Mouse (Mus musculus) layer of hippocampus, adult 9-11 months (tissue): Measurements from ENCODE around the gene Gm5426.
"Not testable (repeated sequence)": the region's sequence is repeated elsewhere in the genome, so short reads cannot be mapped to it uniquely, and the experiment has no call there.

Source experiments
- DNase-seq: peaks from one replicate; pipeline ENCODE4 v3.0.0; 2022

The Gm5426 gene

DNA sequence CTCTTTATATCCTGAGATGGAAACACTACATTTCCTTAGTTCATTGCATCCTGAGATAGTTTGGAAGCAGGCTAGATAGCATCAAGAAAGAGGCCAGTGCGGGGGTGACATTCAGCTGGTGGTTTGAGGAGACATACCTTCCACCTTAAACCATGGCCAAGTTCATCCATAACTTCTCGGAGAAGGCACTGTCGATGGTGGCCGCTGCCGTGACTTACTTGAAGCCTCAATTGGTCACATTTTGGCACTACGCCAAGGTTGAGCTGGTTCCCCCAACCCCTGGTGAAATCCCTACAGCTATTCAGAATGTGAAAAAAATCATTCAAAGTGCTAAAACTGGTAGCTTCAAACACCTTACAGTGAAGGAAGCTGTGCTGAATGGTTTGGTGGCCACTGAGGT lies at the start of gene Gm5426:
Gene Gm5426, plus strand, starts transcription at position 153 of the 400 bp plus-strand sequence.
- not testable (repeated sequence) for DNase-seq

DNA sequence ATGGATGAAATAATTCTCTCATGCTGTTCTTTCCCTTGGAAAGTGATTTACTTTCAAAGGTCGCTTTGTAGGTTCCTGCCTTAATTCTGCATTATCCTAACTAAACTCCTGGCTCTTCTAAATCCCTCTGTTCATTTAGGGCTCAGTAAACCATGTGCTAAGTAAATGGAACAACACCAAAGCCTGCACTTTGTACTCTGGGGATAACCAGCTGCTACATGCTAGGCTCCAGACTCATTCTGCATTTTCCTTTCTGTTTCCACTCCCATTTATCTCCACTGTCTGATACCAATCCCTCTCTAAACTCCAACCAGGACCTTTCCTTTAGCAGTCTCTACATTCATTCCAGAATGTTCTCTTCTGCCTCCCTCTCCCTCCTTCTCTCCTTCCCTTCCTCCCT lies 46.7 kb upstream of the Gm5426 start:
- no peak for DNase-seq

DNA sequence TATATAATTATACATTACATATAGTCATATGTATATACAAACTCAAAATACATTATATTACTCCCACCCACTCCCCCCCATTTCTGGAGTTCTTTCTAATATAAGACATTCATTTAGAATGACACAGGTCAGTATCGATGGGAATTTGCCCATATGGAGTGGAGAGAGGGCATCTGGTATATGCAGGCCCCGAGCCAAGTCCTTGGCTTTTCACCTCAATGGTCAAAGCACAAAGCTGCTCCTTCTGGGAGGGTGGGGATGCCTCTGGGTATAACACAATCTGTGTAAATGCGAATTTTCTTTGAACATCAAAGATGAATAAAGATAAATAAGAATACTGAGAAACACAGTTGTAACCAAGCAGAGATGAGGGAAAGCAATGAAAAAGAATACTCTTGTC lies 46.0 kb upstream of the Gm5426 start:
- no peak for DNase-seq

DNA sequence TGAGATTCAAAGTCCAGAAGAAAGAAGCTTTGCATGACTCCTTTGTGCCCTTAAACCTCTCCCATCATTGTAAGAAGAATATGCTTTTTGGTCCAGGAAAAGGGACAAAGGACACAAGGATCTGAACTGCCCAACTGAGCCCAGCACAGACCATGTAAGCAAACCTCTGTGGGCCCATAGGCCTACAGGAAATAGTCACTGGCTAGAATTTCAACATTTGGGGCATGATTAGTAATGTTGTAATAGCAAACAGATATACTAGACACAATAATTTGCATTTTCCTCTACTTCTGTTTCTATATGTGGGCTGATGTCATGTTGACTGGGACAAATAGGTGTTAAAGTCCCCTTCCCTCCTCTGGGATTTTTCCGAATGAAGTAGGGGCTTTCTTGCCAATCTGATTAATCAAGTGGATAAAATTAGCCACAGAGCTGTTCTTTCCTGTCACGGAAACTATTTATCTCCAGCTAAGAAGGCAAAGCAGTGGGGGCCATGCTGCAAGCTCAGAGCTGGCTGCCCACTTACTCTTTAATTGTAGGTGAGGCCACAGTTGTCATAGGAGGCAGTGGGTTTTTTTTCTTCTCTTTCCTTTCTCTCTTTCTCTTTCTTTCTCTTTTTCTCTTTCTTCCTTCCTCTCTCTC lies 42.4 kb upstream of the Gm5426 start:
- no peak for DNase-seq

DNA sequence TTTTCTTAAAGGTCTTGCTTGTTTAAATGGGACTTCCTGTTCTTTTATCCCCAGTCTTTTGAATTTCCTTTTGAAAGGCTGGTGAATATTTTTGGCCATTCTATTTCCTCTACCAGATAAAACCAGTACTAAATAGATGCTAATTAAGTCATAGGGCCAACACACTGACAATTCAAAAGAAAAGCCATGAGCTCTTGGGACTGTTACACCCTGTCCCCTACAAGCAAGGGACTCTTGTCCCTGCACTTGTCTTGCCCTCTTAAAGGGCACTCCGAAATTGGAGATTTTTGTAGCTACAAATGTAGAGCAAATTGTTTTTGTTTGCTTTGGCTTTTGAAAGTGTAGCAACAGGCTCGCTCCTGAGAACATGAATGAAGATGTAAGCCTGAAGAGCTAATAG lies 41.8 kb upstream of the Gm5426 start:
- no peak for DNase-seq

DNA sequence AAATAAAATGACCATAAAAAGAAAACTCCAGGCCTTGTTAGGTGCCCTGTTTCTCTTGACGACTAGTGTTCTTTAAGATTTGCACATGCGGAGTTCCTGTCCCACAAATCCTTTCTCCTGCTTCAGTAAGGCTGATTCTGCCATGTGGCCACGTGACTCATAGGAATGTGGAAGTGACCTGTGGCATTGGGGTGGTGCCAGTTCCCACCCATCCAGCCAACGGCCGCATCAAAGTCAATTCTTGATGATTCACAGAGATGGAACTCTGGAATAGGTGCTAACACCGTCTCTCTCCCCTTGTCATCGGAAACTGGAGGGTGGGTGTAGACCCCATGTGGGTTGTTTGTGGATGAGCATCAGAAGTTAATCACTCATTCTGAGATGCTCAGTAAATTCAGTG lies 39.7 kb upstream of the Gm5426 start:
- DNase-seq = no peak

DNA sequence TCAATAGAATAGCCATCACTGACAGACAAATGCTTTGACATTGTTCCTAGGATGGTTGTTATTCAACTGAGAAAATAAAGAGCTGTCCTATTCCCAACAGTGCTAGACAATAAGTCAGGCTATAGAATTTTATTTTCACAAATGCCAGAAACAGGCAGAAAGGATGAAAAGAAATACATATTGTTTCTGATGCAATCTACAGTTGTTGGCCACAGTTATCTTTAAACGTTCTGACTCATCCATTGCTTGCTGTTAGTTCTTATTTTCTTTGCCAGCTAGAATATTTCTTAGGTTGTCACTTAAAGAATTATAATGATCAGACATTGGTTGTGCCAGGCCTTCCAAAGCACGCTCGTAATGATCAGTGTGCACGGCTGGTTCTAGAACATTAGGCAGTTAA lies 35.4 kb upstream of the Gm5426 start:
- DNase-seq = no peak

DNA sequence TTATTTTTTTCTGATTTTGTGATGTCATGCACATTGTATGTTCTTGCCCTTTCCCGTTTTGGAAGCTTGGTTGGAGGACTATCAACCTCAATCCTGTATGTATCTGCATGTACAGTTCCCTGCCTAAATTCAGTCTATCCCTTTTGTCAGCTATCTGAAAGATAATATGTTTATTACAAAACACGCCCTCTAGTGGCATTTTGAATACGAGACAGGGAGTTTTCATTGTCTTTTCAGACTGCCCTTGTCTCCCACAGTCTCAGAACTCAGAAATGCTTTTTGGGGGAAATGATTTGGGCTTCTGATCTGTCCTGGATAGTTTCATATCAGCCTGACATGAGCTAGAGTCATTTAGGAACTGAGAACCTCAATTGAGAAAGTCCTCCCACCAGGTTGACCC lies 32.2 kb upstream of the Gm5426 start:
- no peak for DNase-seq

DNA sequence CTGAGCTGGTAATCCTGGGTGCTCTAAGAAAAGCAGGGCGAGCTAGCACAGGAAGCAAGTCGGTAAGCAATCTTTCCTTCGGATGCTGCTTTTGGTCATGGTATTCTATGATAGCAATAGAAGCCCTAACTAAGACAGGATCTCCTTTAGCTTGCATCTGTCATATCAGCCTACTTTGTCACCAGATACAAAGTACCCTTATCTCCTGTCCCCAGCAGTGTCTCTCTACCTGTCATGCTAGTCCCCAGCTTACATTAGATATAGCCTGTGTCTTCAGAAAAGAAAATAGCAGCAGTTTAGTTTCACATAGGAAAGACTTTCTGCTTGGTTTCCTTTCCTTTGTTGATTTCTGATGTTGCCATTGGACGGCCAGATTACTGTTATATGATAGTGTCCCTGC lies 31.8 kb upstream of the Gm5426 start:
- DNase-seq = no peak

DNA sequence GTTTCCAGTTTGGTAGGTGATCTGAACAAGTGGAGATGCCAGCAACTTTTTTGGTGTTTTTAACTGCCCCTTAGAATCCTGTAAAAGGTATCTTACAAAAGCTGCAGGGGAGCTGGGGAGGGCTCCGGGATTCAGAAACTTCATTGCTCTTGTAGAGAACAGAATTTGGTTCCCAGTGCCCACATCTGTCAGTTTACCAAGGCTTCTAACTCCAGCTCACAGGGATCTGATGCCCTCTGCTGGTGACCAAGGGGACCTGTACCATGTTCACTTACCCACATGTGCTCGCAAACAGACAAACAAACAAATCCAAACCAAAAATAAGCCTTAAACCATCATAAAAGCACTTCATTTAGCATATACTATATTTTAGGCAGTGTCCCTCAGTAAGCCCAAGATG lies 31.3 kb upstream of the Gm5426 start:
- no peak for DNase-seq

DNA sequence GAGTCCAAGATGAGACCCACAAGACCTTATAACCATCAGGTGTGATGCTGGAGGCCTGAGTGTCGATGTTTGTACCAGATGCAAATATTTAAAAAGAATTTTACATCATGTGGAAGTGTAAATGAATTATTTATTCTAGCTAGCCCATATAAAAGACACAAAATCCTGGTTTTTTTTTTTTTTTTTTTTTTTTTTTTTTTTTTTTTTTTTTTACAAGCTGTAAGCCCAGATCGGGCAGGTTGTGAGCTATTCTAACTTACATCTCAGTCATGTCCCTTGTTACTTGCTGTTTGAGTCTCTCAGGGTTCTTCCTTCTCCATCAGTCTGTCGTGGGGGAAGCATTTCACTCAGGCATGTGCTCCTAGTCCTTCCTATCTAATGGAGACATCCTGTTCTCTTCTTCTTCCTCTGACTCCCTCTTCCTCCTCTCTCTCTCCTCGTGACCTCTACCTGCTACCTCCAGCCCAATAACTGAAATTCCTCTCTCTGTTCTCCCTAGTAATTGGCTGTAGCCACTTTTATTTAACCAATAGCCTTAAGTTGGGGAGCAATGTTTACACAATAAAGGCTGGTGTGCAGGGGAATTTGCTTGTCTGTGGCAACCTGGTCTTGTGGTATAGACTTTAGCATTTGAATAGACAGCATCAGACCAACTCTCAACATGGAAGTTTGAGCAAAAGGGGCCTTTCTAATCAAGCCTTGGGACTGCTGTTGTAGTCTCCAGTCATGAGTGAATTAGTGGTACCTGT lies 29.3 kb upstream of the Gm5426 start:
- no peak for DNase-seq

DNA sequence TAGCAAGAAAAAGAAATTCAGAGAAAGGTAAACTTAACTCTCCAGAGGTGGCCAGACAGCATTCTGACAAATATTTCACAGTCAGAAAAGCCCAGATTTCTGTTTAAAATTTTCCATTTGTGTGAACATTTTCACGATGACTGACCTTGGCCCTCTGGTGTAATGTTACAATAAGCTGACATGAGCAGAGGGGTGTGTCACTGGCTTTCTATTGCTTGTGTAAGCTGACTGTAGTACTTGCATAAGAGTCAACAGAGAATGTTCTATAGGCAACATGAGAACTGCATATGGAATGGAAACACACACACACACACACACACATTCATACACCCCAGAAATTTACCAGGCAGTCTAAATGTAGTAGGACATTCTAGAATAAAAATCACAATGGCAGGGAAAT lies 28.6 kb upstream of the Gm5426 start:
- no peak for DNase-seq

DNA sequence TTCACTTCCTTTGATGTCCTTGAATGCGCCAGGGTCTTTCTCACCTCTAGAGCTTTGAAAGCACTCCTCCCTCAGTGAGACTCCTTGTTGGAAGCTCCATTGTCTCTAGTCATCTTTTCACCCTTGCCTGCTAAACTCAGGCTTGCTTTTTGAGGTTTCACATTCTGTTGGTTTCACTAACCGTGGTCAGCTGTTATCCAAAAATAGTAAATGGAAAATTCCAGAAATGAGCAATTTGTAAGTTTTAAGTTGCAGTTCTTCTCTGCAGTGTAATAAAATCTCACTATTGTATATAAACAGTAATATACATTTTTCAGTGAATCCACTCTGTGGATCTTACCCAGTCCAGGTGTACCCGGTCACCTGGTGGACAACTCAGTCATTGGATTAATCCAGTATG lies 21.1 kb upstream of the Gm5426 start:
- no peak for DNase-seq

DNA sequence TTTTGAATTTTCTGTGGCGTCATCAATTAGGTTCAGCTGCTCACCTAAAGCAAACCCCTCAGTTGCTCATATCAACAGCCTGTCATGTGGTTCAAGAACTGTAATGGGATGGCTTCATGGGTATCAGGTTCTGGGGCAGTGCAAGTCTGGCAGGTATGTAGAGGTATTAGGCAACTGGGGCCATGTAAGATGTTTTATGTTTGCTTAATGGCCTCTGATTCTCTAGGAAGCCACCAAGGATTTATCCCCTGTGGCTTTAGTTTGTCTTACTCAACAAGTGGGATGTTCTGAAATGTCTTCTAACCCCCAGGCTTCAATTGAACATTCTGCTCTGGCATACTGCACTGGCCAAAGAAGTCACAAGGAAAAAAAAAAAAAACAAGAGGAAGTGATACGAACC lies 15.6 kb upstream of the Gm5426 start:
- no peak for DNase-seq

DNA sequence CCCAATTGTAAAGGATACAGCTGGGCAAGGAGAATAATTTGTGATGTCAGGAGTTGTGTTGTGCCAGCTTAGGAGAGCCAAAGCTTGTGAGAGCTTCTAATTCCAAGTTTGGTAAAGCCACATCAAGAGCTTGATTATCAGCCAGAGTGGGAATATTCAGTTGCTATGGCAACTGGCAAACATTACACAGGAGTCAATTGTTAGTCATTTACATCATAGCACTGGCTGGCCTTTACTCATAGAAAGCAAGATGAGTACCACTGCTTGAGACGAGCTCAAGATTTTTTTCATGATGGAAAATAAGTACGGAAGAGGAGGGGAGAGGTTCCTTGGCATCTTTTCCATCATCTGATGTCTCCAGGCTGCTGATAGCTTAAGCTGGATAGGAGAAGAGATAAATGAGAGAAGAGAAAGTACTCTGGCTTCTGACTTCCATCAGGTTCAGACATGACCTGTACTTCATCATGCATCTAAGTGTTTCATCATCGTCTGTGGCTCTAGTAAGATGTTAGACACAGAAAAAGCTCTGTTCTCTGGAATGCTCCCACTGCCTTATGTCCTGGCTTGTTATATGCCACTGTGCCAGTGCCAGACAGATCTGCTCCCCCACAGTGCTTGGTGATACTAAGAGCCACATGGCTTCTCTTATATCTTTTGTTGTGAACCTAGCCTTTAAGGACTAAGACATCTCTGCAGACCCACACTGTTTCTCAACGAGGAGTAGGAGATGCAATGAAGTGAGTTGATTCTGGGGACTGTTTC lies 15.0 kb upstream of the Gm5426 start:
- DNase-seq = peak; percentile 62

DNA sequence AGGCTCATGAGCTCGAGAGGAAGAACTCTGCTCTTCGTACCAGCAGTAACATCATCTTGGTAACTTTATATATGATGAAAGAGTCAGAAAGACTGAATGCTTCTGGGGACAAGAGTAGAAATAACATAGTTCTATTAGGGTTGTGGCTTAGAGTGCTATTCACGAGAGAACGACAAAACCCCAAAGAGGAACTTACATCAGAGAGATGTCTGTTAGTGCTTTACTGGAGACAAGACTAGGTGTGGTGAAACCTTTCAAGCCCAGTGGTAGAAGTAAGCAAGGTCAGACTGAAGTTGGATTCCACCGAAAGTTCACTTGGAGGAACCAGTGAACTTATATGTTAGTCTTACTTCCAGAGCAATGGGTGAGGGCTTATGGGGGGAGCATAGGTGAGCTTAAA lies 12.5 kb upstream of the Gm5426 start:
- no peak for DNase-seq

DNA sequence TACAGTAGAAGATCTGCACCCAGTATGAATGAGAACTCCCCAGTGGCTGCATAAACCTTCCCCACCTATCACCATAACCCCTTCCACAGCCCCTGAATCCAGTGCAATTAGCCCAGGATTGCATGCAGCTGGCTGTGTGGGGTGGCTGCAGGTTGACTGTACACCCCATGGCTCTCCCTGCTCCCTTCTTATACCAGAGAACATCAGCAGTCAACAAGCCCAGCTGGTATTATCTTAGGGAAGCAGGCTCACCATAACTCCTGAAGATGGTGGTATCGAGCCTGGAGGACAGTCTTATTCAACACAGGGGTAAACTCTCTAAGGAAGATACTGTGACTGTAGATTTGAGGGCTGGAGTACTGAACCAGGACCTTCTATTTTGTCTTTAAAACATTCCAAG lies 12.1 kb upstream of the Gm5426 start:
- no peak for DNase-seq

DNA sequence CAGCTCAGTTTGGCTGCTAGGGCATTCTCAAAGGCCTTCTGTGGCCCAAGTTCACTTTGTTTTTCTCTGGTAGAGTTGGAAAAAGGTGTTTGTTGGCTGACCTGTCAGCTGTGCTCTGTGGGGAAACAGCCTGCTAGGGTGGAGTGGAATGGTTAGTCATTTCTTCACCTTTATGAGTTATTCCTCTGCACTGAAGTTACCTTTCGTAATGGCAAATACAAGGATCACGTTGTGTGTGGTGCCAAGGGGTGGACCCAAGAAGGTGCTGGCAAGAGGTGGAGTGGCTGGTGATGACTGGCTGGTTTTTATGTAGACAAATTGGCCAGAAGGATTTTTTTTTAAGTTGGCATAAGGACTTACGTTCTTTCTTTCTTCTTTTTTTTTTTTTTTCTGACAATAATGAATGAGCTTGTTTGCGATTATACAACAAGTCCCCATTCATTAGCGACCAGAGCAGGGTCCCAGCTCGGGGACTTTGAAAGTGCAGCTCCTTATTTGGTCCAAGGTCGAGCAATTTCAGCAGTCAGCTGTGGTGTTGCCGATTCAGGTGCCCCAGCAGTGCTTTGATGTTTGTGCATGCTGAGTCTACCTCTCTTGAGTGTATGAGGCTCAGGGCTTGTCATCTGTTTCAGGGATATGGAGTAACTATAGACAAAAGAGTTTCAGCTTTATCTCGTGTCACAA lies 10.5 kb upstream of the Gm5426 start:
- DNase-seq = peak; percentile 51

DNA sequence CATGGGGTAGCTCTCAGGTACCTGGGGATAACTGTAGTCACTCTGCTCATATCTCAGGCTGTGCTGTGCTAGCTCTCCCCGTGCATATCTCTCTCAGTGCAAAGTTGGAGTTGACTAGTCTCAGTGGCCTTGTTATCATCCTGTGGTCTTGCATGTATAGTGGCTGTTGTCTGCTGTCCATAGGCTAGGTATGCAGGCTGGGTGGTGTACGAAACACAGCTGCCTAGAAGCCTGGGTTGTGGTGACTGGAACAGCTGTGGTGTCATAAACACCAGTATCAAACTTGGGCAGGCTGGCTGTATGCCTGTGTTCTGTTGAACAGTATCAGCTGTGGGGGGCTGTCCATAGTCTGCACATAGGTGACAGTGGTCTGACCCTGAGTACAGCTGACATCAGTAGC lies 7.2 kb upstream of the Gm5426 start:
- no peak for DNase-seq

DNA sequence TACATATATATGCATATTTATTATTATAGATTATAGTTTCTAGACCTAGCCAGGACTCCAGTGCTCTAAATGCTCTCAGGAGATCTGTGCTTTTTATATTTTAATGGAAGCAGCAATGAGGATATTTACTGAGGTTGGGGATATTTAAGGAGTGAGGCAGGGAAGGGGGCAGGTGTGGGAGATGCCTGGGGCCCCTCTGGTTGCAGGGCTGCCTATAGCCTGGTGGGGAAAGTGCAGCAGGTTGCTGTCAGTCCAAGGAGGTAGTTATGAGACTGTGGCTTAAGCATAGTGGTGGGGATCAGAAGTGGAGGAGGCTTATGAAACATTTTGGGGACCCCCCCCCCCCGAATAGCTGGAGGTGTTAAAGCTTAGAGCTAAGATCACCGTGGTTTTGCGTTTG lies 6.0 kb upstream of the Gm5426 start:
- no peak for DNase-seq

DNA sequence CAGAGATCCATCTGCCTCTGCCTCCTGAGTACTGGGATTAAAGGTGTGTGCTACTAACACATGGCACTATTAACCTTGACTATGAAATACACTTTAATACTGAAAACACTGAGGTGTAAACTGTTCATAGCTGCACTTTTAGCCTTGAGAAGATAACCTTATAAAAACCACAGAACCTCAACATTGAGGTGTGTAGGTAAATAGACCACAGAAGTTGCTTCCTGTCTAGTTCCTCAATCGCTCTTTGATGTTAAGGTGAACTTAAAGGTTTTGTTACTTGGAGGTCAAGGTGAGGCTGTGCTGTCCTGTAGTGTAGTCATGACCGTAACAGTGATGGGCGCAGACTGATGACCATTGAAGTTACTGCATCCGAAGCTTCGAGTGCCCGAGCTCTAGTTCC lies 5.3 kb upstream of the Gm5426 start:
- no peak for DNase-seq

DNA sequence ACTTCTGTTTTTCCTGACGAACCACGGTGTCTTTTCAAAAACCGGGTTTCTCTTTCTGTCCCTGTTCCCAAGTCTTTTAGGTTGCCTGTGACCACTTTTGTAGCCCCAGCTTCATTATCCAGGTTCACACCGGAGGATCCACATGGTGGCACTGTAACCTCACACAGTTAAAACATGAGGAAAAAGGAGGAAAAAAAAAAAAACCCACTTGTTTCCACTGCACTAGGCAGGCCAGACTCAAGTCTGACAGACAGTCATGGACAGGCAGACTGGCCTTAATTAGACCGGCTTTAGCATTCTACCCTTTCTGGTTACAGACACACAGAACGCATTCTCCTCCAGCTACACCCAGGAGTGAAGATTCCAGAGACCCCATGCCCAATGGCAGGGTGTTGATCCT lies 4.2 kb upstream of the Gm5426 start:
- DNase-seq = peak; percentile 31

DNA sequence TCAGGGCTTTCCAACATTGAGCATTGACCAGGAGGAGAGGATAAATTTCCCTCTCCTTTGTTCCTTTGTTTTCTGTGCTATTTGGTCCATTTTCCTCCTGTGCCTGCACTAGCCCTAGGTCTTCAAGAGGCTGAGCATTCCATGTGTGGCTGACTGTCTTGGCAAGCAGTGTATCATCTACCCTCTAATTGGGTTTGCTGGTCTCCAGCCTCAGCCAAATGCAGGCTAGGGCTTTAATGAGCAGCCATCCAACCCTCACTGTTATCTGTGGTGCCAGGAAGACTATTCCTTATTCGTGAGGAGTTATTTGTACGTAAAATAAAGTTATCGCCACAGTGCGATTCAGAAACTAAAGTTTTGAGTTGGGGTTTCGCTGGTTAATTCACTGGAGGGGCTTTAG lies 2.2 kb downstream of the Gm5426 start:
- DNase-seq = no peak

DNA sequence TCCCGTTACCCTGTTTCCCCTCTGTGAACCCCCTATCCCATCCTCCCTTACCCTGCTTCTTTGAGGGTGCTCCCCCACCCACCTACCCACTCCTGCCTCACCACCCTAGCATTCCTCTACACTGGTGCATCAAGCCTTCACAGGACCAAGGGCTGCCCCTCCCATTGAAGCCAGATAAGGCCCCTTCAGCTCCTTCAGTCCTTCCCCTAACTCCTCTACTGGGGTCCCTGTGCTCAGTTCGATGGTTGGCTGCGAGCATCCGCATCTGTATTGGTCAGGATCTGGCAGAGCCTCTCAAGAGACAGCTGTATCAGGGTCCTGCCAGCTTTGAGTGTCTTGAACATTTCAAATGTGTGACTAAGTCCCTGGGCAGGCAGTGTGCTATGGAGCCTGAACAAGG lies 2.9 kb downstream of the Gm5426 start:
- DNase-seq = not testable (repeated sequence)
